Mouse (Mus musculus): Measurements from ENCODE around the gene Gm43518.

GRCm38 (mm10) chr5:123979221-123979979 lies 52.2 kb downstream of the Gm43518 start:
- TF ChIP-seq MAX (IDR thresholded peaks at IDR 0.05; ENCODE audit: low read length) (no peak), HCFC1 (IDR thresholded peaks at IDR 0.05; ENCODE audit: low read depth, low read length) (no peak), POLR2A (IDR thresholded peaks at IDR 0.05; ENCODE audit: control insufficient read depth in 1 of 2, insufficient read depth in 1 of 2, low read depth in 1 of 2, low read length in 2 of 2, poor library complexity in 1 of 2) (no peak), E2F4 (IDR thresholded peaks at IDR 0.05; ENCODE audit: borderline replicate concordance, low read depth, low read length) (no peak), BHLHE40 (IDR thresholded peaks at IDR 0.05; ENCODE audit: borderline replicate concordance, low read depth, low read length) (no peak)

Measured in MEL (cell line).